Mouse (Mus musculus) embryonic fibroblast, embryonic 13.5 days (primary cell): ENCODE measurements at regions not wholly inside any gene's neighbourhood (a gene's known extent, or its start where the extent isn't known, plus 50 kb on each side); places are given as distances from the start of the nearest gene placed in this dataset.

Experiments used
- CTCF ChIP-seq: IDR thresholded peaks from 2 replicates; pipeline ENCODE4 v1.5.1; 2011; ENCODE audit warnings: mild to moderate bottlenecking, control low read depth, low read length, moderate library complexity, borderline replicate concordance; ENCODE audit not compliant: insufficient read depth
- POLR2A ChIP-seq: IDR thresholded peaks from 2 replicates; pipeline ENCODE4 v1.6.1; 2011; ENCODE audit warnings: low read depth, mild to moderate bottlenecking, control low read depth, low read length, moderate library complexity

- TF ChIP-seq POLR2A (no peak), CTCF (no peak)
Measured at GRCm38 (mm10) chr6:110168539-110168938, 476.8 kb upstream of the Grm7 start.
